7 mouse cellular contexts compared by ENCODE assay signal in the genomic region with DNA sequence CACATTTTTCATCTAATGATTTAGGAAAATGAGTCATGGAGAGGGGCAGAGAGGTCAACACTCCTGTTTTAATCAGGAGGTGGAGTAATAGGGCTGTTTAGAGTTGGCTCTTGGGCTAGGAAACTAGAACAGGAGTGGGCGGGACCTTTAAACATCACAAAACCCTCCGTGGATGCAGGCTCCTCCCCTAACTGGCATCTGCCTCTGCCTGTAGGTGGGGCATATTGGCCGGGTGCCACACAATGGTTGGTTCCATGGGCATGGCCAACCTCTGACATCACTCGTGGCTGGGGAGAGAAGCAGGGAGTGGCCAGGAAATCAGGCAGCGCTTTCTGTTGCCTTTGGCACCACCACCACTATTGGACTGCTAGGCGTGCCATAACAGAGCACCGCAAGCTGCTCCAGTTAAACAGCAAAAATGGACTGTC.
DNase-seq lines count a peak whose midpoint lies in the region; ATAC-seq lines count a peak whose summit lies in the region.

No protein-coding gene starts in this region.

- peak; percentile 60 to 72 for DNase-seq in layer of hippocampus, adult 18-20 months (ENCODE audit: low spot score in 2 of 2)
- no peak for DNase-seq in layer of hippocampus, postnatal 14 days (ENCODE audit: low spot score in 2 of 2)
- DNase-seq in fibroblast of lung, adult 2 months (ENCODE audit: low read depth) = peak; percentile 90
- DNase-seq in kidney, postnatal 25 days = peak; percentile 70 to 84
- peak; percentile 61 for DNase-seq in ovary, postnatal 14 days (ENCODE audit: low spot score)
- no peak for DNase-seq in embryo, embryonic 10.5 days (ENCODE audit: low spot score)

- peak; percentile 43 for ATAC-seq in activated CD4-positive, CD25-positive, alpha-beta regulatory T cell, adult 4 months

Comparison
In these comparisons a context has a peak if more than half of its experiments do, and no peak if none do; other contexts are left out.
1. DNase-seq: peak in layer of hippocampus, adult 18-20 months (2 of 2), fibroblast of lung, adult 2 months (single experiment), kidney, postnatal 25 days (2 of 2) and ovary, postnatal 14 days (single experiment); none in layer of hippocampus, postnatal 14 days (0 of 2) and embryo, embryonic 10.5 days (single experiment).